Mouse (Mus musculus): ENCODE data around the gene Nckap5. TPM values are rescaled to one million over a fixed set of nuclear protein-coding genes. Genes with fewer than 3 reads are reported as not detected.

Gene Nckap5
- polyA plus RNA-seq, 1 experiment: not detected

GRCm38 (mm10) chr1:126760386-126760785 lies 70.2 kb downstream of the Nckap5 start:
- Histone ChIP-seq H3K4me1 (ENCODE audit: control insufficient read depth, insufficient read depth, low read length) (no peaks in the 10 kb centered on the region), H3K4me3 (replicated peaks; ENCODE audit: control insufficient read depth, low read depth, low read length) (no peak overlapping the region), H3K27ac (ENCODE audit: control insufficient read depth, insufficient read depth, low read depth, low read length, poor library complexity) (no peak overlapping the region)
- TF ChIP-seq POLR2A (IDR thresholded peaks at IDR 0.05; ENCODE audit: borderline replicate concordance, control insufficient read depth, low read depth, low read length) (no peak), CTCF (IDR thresholded peaks at IDR 0.05; ENCODE audit: control insufficient read depth, insufficient read depth, low read length) (no peak)
- WGBS: 82% methylated on average over 2 of the region's 2 CpGs

- WGBS: 49% methylated on average over 5 of the region's 5 CpGs
- TF ChIP-seq POLR2A (IDR thresholded peaks at IDR 0.05; ENCODE audit: borderline replicate concordance, control insufficient read depth, low read depth, low read length): no peak
- no peak for TF ChIP-seq CTCF (IDR thresholded peaks at IDR 0.05; ENCODE audit: control insufficient read depth, insufficient read depth, low read length)
- no peak overlapping the region for H3K4me3 ChIP-seq (replicated peaks; ENCODE audit: control insufficient read depth, low read depth, low read length)
- H3K27ac ChIP-seq (ENCODE audit: control insufficient read depth, insufficient read depth, low read depth, low read length, poor library complexity): no peak overlapping the region
- no peaks in the 10 kb centered on the region for H3K4me1 ChIP-seq (ENCODE audit: control insufficient read depth, insufficient read depth, low read length)
Measured at GRCm38 (mm10) chr1:126755682-126756081, 74.9 kb downstream of the Nckap5 start.

- TF ChIP-seq POLR2A (IDR thresholded peaks at IDR 0.05; ENCODE audit: borderline replicate concordance, control insufficient read depth, low read depth, low read length) (no peak), CTCF (IDR thresholded peaks at IDR 0.05; ENCODE audit: control insufficient read depth, insufficient read depth, low read length) (no peak)
- Histone ChIP-seq H3K4me3 (replicated peaks; ENCODE audit: control insufficient read depth, low read depth, low read length) (no peak overlapping the region), H3K27ac (ENCODE audit: control insufficient read depth, insufficient read depth, low read depth, low read length, poor library complexity) (no peak overlapping the region), H3K4me1 (ENCODE audit: control insufficient read depth, insufficient read depth, low read length) (no peaks in the 10 kb centered on the region)
Measured at GRCm38 (mm10) chr1:126753611-126754010, 77.0 kb downstream of the Nckap5 start.

- TF ChIP-seq CTCF (IDR thresholded peaks at IDR 0.05; ENCODE audit: control insufficient read depth, insufficient read depth, low read length): no peak
- TF ChIP-seq POLR2A (IDR thresholded peaks at IDR 0.05; ENCODE audit: borderline replicate concordance, control insufficient read depth, low read depth, low read length): no peak
- WGBS: 60% methylated on average over 13 of the region's 13 CpGs
- no peaks in the 10 kb centered on the region for H3K4me1 ChIP-seq (ENCODE audit: control insufficient read depth, insufficient read depth, low read length)
- H3K4me3 ChIP-seq (replicated peaks; ENCODE audit: control insufficient read depth, low read depth, low read length): no peak overlapping the region
- H3K27ac ChIP-seq (ENCODE audit: control insufficient read depth, insufficient read depth, low read depth, low read length, poor library complexity): no peak overlapping the region
Measured at GRCm38 (mm10) chr1:126752247-126753037, 78.2 kb downstream of the Nckap5 start.

GRCm38 (mm10) chr1:126751137-126751536 lies 79.5 kb downstream of the Nckap5 start:
- Histone ChIP-seq H3K4me1 (ENCODE audit: control insufficient read depth, insufficient read depth, low read length) (no peaks in the 10 kb centered on the region), H3K4me3 (replicated peaks; ENCODE audit: control insufficient read depth, low read depth, low read length) (no peak overlapping the region), H3K27ac (ENCODE audit: control insufficient read depth, insufficient read depth, low read depth, low read length, poor library complexity) (no peak overlapping the region)
- WGBS: 85% methylated on average over 6 of the region's 6 CpGs
- no peak for TF ChIP-seq CTCF (IDR thresholded peaks at IDR 0.05; ENCODE audit: control insufficient read depth, insufficient read depth, low read length)
- TF ChIP-seq POLR2A (IDR thresholded peaks at IDR 0.05; ENCODE audit: borderline replicate concordance, control insufficient read depth, low read depth, low read length): no peak

- Histone ChIP-seq H3K4me3 (replicated peaks; ENCODE audit: control insufficient read depth, low read depth, low read length) (no peak overlapping the region), H3K4me1 (ENCODE audit: control insufficient read depth, insufficient read depth, low read length) (no peaks in the 10 kb centered on the region), H3K27ac (ENCODE audit: control insufficient read depth, insufficient read depth, low read depth, low read length, poor library complexity) (no peak overlapping the region)
- no peak for TF ChIP-seq POLR2A (IDR thresholded peaks at IDR 0.05; ENCODE audit: borderline replicate concordance, control insufficient read depth, low read depth, low read length)
- no peak for TF ChIP-seq CTCF (IDR thresholded peaks at IDR 0.05; ENCODE audit: control insufficient read depth, insufficient read depth, low read length)
- WGBS: 72% methylated on average over 3 of the region's 3 CpGs
Measured at GRCm38 (mm10) chr1:126750156-126750555, 80.4 kb downstream of the Nckap5 start.

GRCm38 (mm10) chr1:126747914-126748313 lies 82.7 kb downstream of the Nckap5 start:
- Histone ChIP-seq H3K27ac (ENCODE audit: control insufficient read depth, insufficient read depth, low read depth, low read length, poor library complexity) (no peak overlapping the region), H3K4me3 (replicated peaks; ENCODE audit: control insufficient read depth, low read depth, low read length) (no peak overlapping the region), H3K4me1 (ENCODE audit: control insufficient read depth, insufficient read depth, low read length) (no peaks in the 10 kb centered on the region)
- 69% methylated on average over 4 of the region's 4 CpGs for WGBS
- TF ChIP-seq POLR2A (IDR thresholded peaks at IDR 0.05; ENCODE audit: borderline replicate concordance, control insufficient read depth, low read depth, low read length) (no peak), CTCF (IDR thresholded peaks at IDR 0.05; ENCODE audit: control insufficient read depth, insufficient read depth, low read length) (no peak)

- Histone ChIP-seq H3K4me1 (ENCODE audit: control insufficient read depth, insufficient read depth, low read length) (no peaks in the 10 kb centered on the region), H3K27ac (ENCODE audit: control insufficient read depth, insufficient read depth, low read depth, low read length, poor library complexity) (no peak overlapping the region), H3K4me3 (replicated peaks; ENCODE audit: control insufficient read depth, low read depth, low read length) (no peak overlapping the region)
- WGBS: 61% methylated on average over 4 of the region's 4 CpGs
- TF ChIP-seq CTCF (IDR thresholded peaks at IDR 0.05; ENCODE audit: control insufficient read depth, insufficient read depth, low read length): no peak
- TF ChIP-seq POLR2A (IDR thresholded peaks at IDR 0.05; ENCODE audit: borderline replicate concordance, control insufficient read depth, low read depth, low read length): no peak
Measured at GRCm38 (mm10) chr1:126745482-126746136, 85.0 kb downstream of the Nckap5 start.
